ENCODE assay signal across 8 mouse cellular contexts in genomic region chr7:99539201-99539891, GRCm38 (mm10). TPM values are rescaled to one million over a fixed set of nuclear protein-coding genes. Genes with fewer than 3 reads are reported as not detected.
DNase-seq lines count a peak whose midpoint lies in the region; ATAC-seq and TF ChIP-seq lines count a peak whose summit lies in the region.

No protein-coding gene starts in this region.

- H3K4me3 ChIP-seq in layer of hippocampus, adult 2 months: peak overlapping the region; percentile 35; the same call in 1 of the 2 replicates
- H3K4me3 ChIP-seq in embryonic facial prominence, embryonic 12.5 days: no peak overlapping the region
- H3K4me3 ChIP-seq in stomach, embryonic 15.5 days (replicated peaks): no peak overlapping the region

- DNase-seq in layer of hippocampus, adult 2 months (ENCODE audit: low spot score in 2 of 2): peak in 1 of 2 experiments; percentile 63
- DNase-seq in layer of hippocampus, postnatal 25 days (ENCODE audit: extremely low spot score in 1 of 2, low spot score in 1 of 2): no peak
- peak; percentile 72 to 74 for DNase-seq in heart, postnatal 14 days
- peak; percentile 57 to 76 for DNase-seq in kidney, postnatal 25 days
- peak; percentile 88 for DNase-seq in lung, postnatal 36 days
- no peak for DNase-seq in spleen, postnatal 4 days (ENCODE audit: low spot score in 2 of 2)

- intact Hi-C loops in heart, postnatal 14 days (cut with DNase I): no loop called here

- no peaks in the 10 kb centered on the region for H3K9me3 ChIP-seq in embryonic facial prominence, embryonic 12.5 days
- H3K9me3 ChIP-seq in stomach, embryonic 15.5 days: no peaks in the 10 kb centered on the region

- H3K27ac ChIP-seq in layer of hippocampus, adult 2 months: peak overlapping the region; percentile 95
- 0 out of 2 replicates have a peak overlapping the region, but pooled peaks have one; percentile 30 for H3K27ac ChIP-seq in embryonic facial prominence, embryonic 12.5 days
- peak overlapping the region; percentile 73 for H3K27ac ChIP-seq in stomach, embryonic 15.5 days

- peaks cover 47% of the 10 kb centered on the region for H3K4me1 ChIP-seq in embryonic facial prominence, embryonic 12.5 days
- peaks cover 43% of the 10 kb centered on the region for H3K4me1 ChIP-seq in stomach, embryonic 15.5 days

- TF ChIP-seq CTCF in layer of hippocampus, adult 2 months (conservative IDR thresholded peaks at IDR 0.05): no peak

- H3K9ac ChIP-seq in embryonic facial prominence, embryonic 12.5 days: no peak overlapping the region; the same call in 1 of the 2 replicates
- H3K9ac ChIP-seq in stomach, embryonic 15.5 days: no peak overlapping the region

- no peak overlapping the region for H3K4me2 ChIP-seq in embryonic facial prominence, embryonic 12.5 days (replicated peaks)
- peak overlapping the region; percentile 29 for H3K4me2 ChIP-seq in stomach, embryonic 15.5 days

- no peaks in the 10 kb centered on the region for H3K27me3 ChIP-seq in embryonic facial prominence, embryonic 12.5 days
- H3K27me3 ChIP-seq in stomach, embryonic 15.5 days (replicated peaks): no peaks in the 10 kb centered on the region

- no peaks in the 10 kb centered on the region for H3K36me3 ChIP-seq in embryonic facial prominence, embryonic 12.5 days
- no peaks in the 10 kb centered on the region for H3K36me3 ChIP-seq in stomach, embryonic 15.5 days

- no peak for ATAC-seq in embryonic facial prominence, embryonic 12.5 days (ENCODE audit: insufficient number of reproducible peaks, insufficient read depth, low FRiP score, low TSS enrichment)
- ATAC-seq in stomach, embryonic 15.5 days (ENCODE audit: insufficient read depth, low FRiP score, low read depth): no peak

- 11% methylated on average over 8 of the region's 8 CpGs for WGBS in embryonic facial prominence, embryonic 12.5 days
- WGBS in stomach, embryonic 15.5 days: 32% methylated on average over 8 of the region's 8 CpGs

RNA-seq across cellular contexts. Expression of gene Arrb1, which starts 4.1 kb away (rescaled TPM):
- 100 to 1,000 TPM; 143 to 148 TPM for total RNA-seq in layer of hippocampus, adult 2 months (2021)
- total RNA-seq in layer of hippocampus, postnatal 25 days (2021): 100 to 1,000 TPM; 135 to 152 TPM
- 8.5 and 8.8 TPM in 2 replicates for polyA plus RNA-seq in embryonic facial prominence, embryonic 12.5 days (2016; fragmentation: Nextera tagmentation; extraction: Ambion mirVana)
- 10 to 100 TPM; 23.3 to 24.3 TPM for total RNA-seq in heart, postnatal 14 days (2021)
- 11.4 and 13.5 TPM in 2 replicates for polyA plus RNA-seq in stomach, embryonic 15.5 days (2015; fragmentation: Nextera tagmentation; extraction: Ambion mirVana)

RNA-seq across cellular contexts. Expression of gene Rps3, which starts 55.8 kb away (rescaled TPM):
- 100 to 1,000 TPM; 278 to 289 TPM for total RNA-seq in layer of hippocampus, adult 2 months (2021)
- 100 to 1,000 TPM; 250 to 278 TPM for total RNA-seq in layer of hippocampus, postnatal 25 days (2021)
- 695 and 699 TPM in 2 replicates for polyA plus RNA-seq in embryonic facial prominence, embryonic 12.5 days (2016; fragmentation: Nextera tagmentation; extraction: Ambion mirVana)
- total RNA-seq in heart, postnatal 14 days (2021): 100 to 1,000 TPM; 289 to 327 TPM
- polyA plus RNA-seq in stomach, embryonic 15.5 days (2015; fragmentation: Nextera tagmentation; extraction: Ambion mirVana): 765 and 776 TPM in 2 replicates

Comparison
In these comparisons a context has a peak if more than half of its experiments do, and no peak if none do; other contexts are left out.
1. DNase-seq: peak in heart, postnatal 14 days (2 of 2), kidney, postnatal 25 days (2 of 2) and lung, postnatal 36 days (single experiment); none in layer of hippocampus, postnatal 25 days (0 of 2) and spleen, postnatal 4 days (0 of 2).
2. H3K27ac ChIP-seq: peak in every context shown above with its lines; median percentile 95 in layer of hippocampus, adult 2 months; 73 in stomach, embryonic 15.5 days; 30 in embryonic facial prominence, embryonic 12.5 days.
3. RNA of gene Arrb1, which starts 4.1 kb away (total RNA-seq): 135 to 152 TPM in layer of hippocampus, postnatal 25 days and 143 to 148 TPM in layer of hippocampus, adult 2 months; 23.3 to 24.3 TPM in heart, postnatal 14 days; every median in the first group is over 4 times any median in the second.